Mouse (Mus musculus) brain, embryonic 14.5 days (tissue): Measurements from ENCODE around the gene Nyap1.

Experiments used
- CTCF ChIP-seq: fragments of 200-500 bp; IDR thresholded peaks from 2 replicates; pipeline ENCODE4 v1.5.1; 2012; ENCODE audit warnings: inconsistent platforms, mild to moderate bottlenecking, moderate library complexity, borderline replicate concordance; ENCODE audit not compliant: insufficient read depth, insufficient read length; ENCODE audit errors: extremely low read depth
- POLR2A ChIP-seq: fragments of 200-500 bp; IDR thresholded peaks from 2 replicates; pipeline ENCODE4 v1.6.1; 2012; ENCODE audit warnings: mild to moderate bottlenecking, inconsistent platforms, borderline replicate concordance; ENCODE audit not compliant: poor library complexity, insufficient read depth, insufficient read length, severe bottlenecking; ENCODE audit errors: extremely low read depth

GRCm38 (mm10) chr5:137785164-137786031, 44.0 kb upstream of the Nyap1 start:
- TF ChIP-seq CTCF, result no peak
- no peak for TF ChIP-seq POLR2A
